Mouse (Mus musculus) spleen, postnatal 4 days (tissue): ENCODE measurements around the gene Tm4sf19.

Experiments
- DNase-seq, 2 experiments: peaks; one replicate each; pipeline ENCODE4 v3.0.0; 2022; ENCODE audit warnings: low spot score in 2 of 2

The Tm4sf19 gene

GRCm38 (mm10) chr16:32400267-32400666 is at the start of gene Tm4sf19:
Gene Tm4sf19 (plus strand): TSS chr16:32400506.
- no peak for DNase-seq

- DNase-seq: no peak
Measured at GRCm38 (mm10) chr16:32350776-32351175, 49.5 kb upstream of the Tm4sf19 start.

GRCm38 (mm10) chr16:32363530-32363929 is 36.8 kb upstream of the Tm4sf19 start:
- DNase-seq: no peak

- DNase-seq: peak; percentile 32 to 64
Measured at GRCm38 (mm10) chr16:32371351-32371750, 29.0 kb upstream of the Tm4sf19 start.

- DNase-seq: no peak
Measured at GRCm38 (mm10) chr16:32379575-32379974, 20.7 kb upstream of the Tm4sf19 start.

- no peak for DNase-seq
Measured at GRCm38 (mm10) chr16:32382901-32383300, 17.4 kb upstream of the Tm4sf19 start.

- DNase-seq: no peak
Measured at GRCm38 (mm10) chr16:32384885-32385284, 15.4 kb upstream of the Tm4sf19 start.

- DNase-seq: no peak
Measured at GRCm38 (mm10) chr16:32386826-32387225, 13.5 kb upstream of the Tm4sf19 start.

GRCm38 (mm10) chr16:32389049-32389448 is 11.3 kb upstream of the Tm4sf19 start:
- no peak for DNase-seq

- no peak for DNase-seq
Measured at GRCm38 (mm10) chr16:32389841-32390240, 10.5 kb upstream of the Tm4sf19 start.

- DNase-seq: no peak
Measured at GRCm38 (mm10) chr16:32390882-32391281, 9.4 kb upstream of the Tm4sf19 start.

- DNase-seq: no peak
Measured at GRCm38 (mm10) chr16:32395679-32396540, 4.4 kb upstream of the Tm4sf19 start.

GRCm38 (mm10) chr16:32396541-32396835 is 3.8 kb upstream of the Tm4sf19 start:
- no peak for DNase-seq

- no peak for DNase-seq
Measured at GRCm38 (mm10) chr16:32398206-32398605, 2.1 kb upstream of the Tm4sf19 start.

- peak in 1 of 2 experiments; percentile 67 for DNase-seq
Measured at GRCm38 (mm10) chr16:32401335-32401965, 1.1 kb downstream of the Tm4sf19 start.

GRCm38 (mm10) chr16:32402818-32403217 is 2.5 kb downstream of the Tm4sf19 start:
- DNase-seq: no peak

- DNase-seq: peak in 1 of 2 experiments; percentile 54
Measured at GRCm38 (mm10) chr16:32405716-32406115, 5.4 kb downstream of the Tm4sf19 start.

- no peak for DNase-seq
Measured at GRCm38 (mm10) chr16:32406671-32407070, 6.4 kb downstream of the Tm4sf19 start.

GRCm38 (mm10) chr16:32407730-32408129 is 7.4 kb downstream of the Tm4sf19 start:
- DNase-seq: no peak

GRCm38 (mm10) chr16:32417457-32417856 is 17.2 kb downstream of the Tm4sf19 start:
- DNase-seq: no peak

GRCm38 (mm10) chr16:32419517-32420483 is 19.5 kb downstream of the Tm4sf19 start, which contains the start of gene Tctex1d2:
Gene Tctex1d2 (plus strand): TSS chr16:32419702.
- DNase-seq: peak; percentile 89 to 95

- DNase-seq: no peak
Measured at GRCm38 (mm10) chr16:32427506-32427905, 27.2 kb downstream of the Tm4sf19 start.
